Mouse (Mus musculus): ENCODE measurements around the gene Mmp9.

The Mmp9 gene

DNA sequence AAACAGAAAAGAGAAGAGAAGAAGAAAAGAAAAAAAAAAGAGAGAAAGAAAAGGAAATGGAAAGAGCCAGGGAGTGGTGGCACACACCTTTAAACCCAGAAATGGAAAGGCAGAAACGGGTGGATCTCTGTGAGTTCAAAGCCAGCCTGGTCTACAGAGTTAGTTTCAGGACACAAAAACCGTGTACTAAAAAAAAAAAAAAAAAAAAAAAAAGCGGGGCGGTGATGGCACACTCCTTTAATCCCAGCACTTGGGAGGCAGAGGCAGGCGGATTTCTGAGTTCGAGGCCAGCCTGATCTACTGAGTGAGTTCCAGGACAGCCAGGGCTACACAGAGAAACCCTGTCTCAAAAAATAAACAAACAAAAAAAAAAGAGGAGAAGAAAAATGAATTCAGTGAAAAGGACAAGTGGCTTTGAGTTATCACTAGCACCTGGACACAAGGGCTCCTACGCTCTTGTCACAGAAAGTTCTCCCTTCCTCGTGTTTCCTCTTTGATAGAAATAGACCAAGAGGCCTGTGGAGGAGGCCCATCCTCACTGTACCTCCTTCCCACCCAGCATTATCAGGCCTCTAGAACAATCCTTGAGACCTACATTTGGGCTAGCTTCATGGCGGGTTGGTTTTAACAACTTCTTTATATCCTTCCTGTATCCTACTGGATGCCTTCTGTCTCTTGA lies 27.7 kb upstream of the Mmp9 start:
- no peak for DNase-seq (ENCODE audit: low spot score in 2 of 2)

DNA sequence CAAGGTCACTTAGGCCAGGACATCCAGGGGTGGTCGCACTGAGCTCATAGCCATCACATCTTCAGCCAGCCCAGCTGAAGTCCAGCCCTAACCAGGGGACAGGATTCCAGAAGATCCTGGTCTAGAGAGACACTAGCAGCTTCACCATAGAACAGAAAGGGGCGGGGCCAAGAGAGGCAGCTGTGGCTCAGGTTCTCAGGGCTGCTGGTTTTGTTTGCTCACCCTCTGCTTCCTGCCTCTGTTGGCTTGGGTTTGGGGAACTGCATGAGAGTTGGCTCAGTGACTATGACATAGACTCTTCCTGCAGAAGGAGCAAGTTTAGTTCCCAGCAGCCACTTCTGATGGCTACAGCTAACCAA lies 27.2 kb upstream of the Mmp9 start:
- DNase-seq (ENCODE audit: low spot score in 2 of 2) = no peak

DNA sequence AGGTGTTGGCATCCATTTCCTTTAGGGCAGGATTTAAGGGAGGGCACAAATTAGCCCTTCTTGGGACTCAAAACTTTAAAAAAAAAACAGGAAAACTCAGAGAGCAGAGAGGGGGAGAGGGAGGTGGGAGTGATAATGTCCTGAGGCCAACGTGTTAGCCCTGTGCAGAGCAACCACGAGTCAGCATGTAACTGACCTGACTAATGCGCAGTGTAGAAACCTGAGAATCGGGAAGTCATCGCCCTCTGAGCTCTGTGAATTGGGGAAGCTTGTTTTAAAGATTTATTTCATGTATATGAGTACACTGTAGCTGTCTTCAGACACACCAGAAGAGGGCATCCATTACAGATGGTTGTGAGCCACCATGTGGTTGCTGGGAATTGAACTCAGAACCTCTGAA lies 23.8 kb upstream of the Mmp9 start:
- no peak for DNase-seq (ENCODE audit: low spot score in 2 of 2)

GRCm38 (mm10) chr2:164917371-164917770 lies 23.2 kb upstream of the Mmp9 start:
- no peak for DNase-seq (ENCODE audit: low spot score in 2 of 2)

GRCm38 (mm10) chr2:164918325-164918724 lies 22.3 kb upstream of the Mmp9 start:
- no peak for DNase-seq (ENCODE audit: low spot score in 2 of 2)

GRCm38 (mm10) chr2:164921984-164922383 lies 18.6 kb upstream of the Mmp9 start:
- no peak for DNase-seq (ENCODE audit: low spot score in 2 of 2)

DNA sequence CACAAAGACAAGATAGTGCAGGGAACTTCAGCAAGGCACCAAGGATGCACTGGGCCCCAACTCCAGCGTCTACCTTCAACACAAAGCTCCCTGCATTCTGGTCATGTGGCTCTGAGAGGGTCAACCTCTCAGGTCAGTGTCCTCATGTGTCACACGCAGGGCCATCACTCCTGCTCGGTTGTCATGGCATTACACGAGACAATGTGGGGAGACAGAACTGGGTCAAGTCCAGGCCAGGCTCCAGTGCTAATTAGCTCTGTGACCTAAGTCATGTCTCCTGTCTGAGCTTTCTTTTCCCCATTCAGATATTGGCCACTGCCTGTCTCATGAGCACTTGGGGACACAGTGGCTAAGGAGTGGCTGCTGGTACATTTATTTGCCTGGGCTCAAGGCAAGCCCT lies 17.3 kb upstream of the Mmp9 start:
- no peak for DNase-seq (ENCODE audit: low spot score in 2 of 2)

DNA sequence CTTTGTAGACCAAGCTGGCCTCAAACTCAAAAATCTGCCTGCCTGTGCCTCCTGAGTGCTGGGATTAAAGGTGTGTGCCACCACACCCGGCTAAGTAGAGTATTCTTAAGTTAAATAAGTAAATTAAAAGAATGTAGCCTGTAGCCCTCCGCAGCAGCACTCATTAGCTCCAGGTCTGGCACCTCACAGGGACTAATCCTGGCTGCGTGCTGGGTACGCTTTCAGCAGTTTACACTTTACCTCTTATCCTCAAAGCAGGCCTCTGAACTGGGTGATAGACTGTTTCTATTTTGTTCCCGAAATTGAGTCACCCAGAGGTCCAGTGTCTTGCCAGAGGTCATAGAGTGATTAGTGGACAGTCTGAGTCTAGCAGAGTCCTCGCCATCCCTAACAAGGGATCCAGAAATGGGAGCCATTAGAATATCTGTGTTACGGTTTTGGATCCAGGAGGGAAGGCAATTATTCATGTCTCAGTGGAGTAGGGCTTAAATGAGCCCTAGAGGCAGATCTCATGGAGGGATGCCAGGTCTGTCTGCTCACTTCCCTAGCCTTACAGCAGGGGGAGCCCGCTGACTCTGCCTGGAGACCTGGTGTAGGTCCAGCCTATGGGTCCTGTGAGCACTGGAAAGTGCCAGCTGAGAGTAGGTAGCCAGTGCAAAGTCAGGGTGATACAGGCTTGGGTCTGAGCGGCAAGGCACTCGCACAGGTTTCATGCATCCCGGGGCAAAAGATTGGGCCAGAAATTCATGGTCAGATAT lies 16.3 kb upstream of the Mmp9 start:
- peak; percentile 77 to 89 for DNase-seq (ENCODE audit: low spot score in 2 of 2)

GRCm38 (mm10) chr2:164930706-164931581 lies 9.6 kb upstream of the Mmp9 start:
- DNase-seq (ENCODE audit: low spot score in 2 of 2) = no peak

GRCm38 (mm10) chr2:164933534-164933933 lies 7.0 kb upstream of the Mmp9 start:
- no peak for DNase-seq (ENCODE audit: low spot score in 2 of 2)

GRCm38 (mm10) chr2:164935991-164936390 lies 4.6 kb upstream of the Mmp9 start:
- no peak for DNase-seq (ENCODE audit: low spot score in 2 of 2)

DNA sequence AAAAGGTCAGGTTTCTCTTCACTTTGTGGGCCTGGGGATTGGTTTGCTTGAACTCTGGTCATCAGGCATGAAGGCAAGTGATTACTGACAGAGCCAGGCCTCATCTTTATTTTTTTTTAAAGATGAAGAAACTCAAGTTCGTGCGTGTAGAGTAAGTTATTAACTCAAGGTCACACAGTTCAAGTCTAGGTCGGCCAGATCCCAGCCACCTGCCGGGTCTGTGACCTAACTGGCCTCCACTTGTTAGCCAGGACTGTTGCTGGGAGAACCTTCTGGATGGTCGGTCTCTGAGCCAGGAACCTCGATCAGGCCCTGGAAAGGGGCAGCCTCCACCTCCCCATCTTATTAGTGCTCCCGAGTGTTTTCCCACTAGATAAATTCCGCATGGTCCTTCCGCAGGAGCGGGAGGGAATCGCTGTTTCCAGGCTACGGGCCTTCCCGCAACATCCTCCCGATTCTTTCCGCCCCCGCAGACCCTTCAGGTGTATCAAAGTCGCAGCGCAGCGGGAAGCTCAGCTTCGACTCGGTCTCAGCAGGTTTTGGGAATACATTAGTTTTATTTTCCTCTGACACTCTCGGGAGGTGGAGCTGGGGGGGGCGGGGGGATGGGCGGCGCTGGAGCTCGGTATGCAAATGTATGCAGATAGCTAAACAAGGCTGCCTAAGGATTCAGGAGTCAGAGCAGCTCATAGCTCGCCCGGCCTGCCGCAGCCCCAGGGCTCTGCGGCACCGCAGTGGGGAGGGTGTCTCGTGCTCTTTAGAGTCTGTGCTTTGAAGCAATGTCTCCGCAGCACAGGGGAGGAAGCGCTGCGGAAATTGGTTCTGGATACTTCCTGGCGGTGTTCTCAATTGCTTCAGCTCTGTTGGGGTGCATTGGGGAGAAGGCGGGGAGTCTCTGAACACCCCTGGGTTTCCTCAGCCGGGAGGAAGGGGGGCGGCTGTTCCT lies 2.2 kb upstream of the Mmp9 start:
- no peak for DNase-seq (ENCODE audit: low spot score in 2 of 2)

GRCm38 (mm10) chr2:164939106-164939505 lies 1.5 kb upstream of the Mmp9 start:
- no peak for DNase-seq (ENCODE audit: low spot score in 2 of 2)

DNA sequence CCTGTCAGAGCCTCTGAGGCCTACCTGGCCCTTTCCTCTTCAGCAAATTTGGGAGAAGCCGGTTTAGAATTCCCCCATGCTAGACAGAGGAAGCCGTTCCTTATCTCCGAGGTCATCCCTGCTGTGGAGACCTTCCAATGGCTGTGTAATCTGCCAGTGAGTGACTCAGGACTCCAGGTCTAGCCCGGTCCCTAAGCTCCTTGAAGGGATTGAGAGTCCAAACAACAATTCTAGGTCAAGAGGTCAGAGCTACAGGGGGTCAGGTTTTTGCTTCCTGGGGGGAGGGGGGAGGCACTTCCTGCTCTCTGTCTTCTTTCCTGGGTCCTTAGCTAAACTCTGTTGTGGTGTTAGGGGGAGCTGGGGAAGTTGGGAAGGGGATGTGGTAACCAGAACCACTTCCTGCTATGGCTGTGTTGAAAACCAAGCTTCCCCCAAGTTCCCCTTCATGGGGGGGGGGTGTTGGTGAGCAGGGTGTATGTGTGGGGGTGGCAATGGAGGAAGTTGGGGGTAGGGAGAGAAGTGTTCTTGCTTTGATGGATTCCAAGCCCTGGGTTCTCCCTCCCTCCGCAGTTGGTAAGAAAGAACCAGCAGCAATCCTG lies 2.2 kb downstream of the Mmp9 start:
- DNase-seq (ENCODE audit: low spot score in 2 of 2) = no peak

DNA sequence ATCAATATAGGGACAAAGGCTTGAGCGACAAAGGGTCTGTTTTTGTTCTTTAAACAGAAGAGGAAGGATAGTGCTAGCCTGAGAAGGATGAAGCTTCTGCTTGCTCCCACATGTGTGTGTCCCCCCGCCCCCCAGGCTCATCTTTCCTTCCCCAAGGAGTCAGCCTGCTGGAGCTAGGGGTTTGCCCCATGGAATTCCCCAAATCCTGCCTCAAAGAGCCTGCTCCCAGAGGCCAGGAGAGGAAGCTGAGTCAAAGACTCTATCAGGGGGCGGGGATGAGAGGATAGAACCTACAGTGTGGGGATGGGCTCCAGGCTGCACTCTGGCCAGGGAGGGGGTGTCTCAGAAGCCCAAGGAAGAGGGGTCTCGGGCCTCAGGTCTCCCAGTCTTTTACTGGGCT lies 6.9 kb downstream of the Mmp9 start:
- DNase-seq (ENCODE audit: low spot score in 2 of 2) = no peak

DNA sequence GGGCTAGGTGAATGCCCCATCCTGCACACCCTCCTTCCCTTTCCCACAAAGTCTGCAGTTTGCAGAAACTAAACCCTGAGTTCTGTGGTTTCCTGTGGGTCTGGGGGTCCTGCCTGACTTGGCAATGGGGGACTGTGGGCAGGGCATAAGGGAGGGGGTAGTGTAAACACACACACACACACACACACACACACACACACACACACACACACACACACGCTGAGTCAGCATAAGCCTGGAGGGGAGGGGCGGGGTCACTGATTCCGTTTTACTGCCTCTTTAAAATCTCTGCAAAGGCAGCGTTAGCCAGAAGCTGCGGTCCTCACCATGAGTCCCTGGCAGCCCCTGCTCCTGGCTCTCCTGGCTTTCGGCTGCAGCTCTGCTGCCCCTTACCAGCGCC lies 7.3 kb downstream of the Mmp9 start:
- DNase-seq (ENCODE audit: low spot score in 2 of 2) = no peak

DNA sequence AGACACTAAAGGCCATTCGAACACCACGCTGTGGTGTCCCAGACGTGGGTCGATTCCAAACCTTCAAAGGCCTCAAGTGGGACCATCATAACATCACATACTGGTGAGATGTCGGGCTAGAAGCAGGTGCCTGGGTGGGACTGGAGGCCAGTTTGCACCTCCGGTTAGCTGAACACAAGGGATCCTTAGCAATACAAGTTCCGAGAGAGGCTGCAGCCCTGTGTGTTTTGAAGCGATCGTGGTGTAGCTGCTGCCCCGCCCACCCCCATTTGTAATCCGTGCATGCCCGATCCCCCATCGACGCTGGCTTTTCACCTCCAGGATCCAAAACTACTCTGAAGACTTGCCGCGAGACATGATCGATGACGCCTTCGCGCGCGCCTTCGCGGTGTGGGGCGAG lies 8.4 kb downstream of the Mmp9 start:
- no peak for DNase-seq (ENCODE audit: low spot score in 2 of 2)

DNA sequence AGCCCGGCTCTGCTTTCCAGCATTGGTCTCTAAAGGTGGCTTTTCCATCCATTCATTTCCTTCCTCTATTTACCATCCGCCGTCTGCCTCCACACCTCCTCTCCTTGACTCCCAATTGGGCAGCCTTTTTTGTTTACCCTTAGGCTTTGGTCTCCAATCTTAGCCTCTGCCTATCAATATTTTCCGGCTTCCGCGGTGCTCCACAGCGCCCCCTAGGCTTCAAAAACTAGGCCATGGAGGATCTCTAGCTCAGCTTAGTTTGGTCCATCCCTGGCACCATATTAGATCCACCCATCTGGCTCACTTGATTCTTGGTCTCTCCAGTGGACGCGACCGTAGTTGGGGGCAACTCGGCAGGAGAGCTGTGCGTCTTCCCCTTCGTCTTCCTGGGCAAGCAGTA lies 9.9 kb downstream of the Mmp9 start:
- DNase-seq (ENCODE audit: low spot score in 2 of 2) = no peak

GRCm38 (mm10) chr2:164951745-164952144 lies 11.2 kb downstream of the Mmp9 start:
- no peak for DNase-seq (ENCODE audit: low spot score in 2 of 2)

GRCm38 (mm10) chr2:164952448-164952847 lies 11.9 kb downstream of the Mmp9 start:
- DNase-seq (ENCODE audit: low spot score in 2 of 2) = no peak

GRCm38 (mm10) chr2:164953224-164953623 lies 12.6 kb downstream of the Mmp9 start:
- peak; percentile 64 to 86 for DNase-seq (ENCODE audit: low spot score in 2 of 2)
